Mouse (Mus musculus): ENCODE results near the gene Ptbp3.

DNA sequence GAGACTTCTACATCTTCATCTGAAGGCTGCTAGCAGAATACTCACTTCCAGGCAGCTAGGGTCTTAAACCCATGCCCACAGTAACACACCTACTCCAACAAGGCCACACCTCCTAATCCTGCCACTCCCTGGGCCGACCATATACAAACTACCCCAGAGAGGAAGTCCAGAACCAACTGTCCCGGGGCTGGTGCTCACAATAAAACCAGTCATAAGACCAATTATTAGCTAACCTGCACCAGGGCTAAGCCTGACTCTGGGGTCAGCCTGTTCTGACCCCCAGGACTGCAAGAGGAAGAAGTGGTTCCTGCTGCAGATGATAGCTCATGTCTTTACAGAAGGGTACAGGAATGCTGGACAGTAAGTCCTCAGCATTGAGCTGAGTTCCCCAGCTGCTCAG is 93.7 kb downstream of the Ptbp3 start:
- TF ChIP-seq CTCF (IDR thresholded peaks at IDR 0.05; ENCODE audit: low read depth) (no peak), EP300 (IDR thresholded peaks at IDR 0.05; ENCODE audit: low read depth) (no peak)
